In genomic region chr2:52982502-52982901, GRCm38 (mm10) we compare ENCODE assay signal across 17 mouse cellular contexts.
"Had no signal": no experiment of that assay in that cellular context is flagged by ENCODE, and none has a peak within 500 bp of the region (broad histone marks: within the 10 kb centered on the region; RNA-seq: fewer than 3 reads in every experiment).

No protein-coding gene starts in this region.

- H3K9me3 ChIP-seq: neural tube, embryonic 12.5 days; neural tube, embryonic 13.5 days; neural tube, embryonic 15.5 days; stomach, embryonic 15.5 days had no signal

- H3K27ac ChIP-seq: neural tube, embryonic 12.5 days; neural tube, embryonic 13.5 days; neural tube, embryonic 15.5 days; stomach, embryonic 15.5 days; stomach, postnatal 0 days had no signal

- DNase-seq: retina, postnatal 1 day; right cerebral cortex, adult 18-20 months; right cerebral cortex, postnatal 14 days; right cerebral cortex, postnatal 25 days; right cerebral cortex, postnatal 4 days; spleen, adult 18-20 months; thymus, adult 18-20 months; thymus, adult 2 months; thymus, postnatal 14 days; thymus, postnatal 25 days; thymus, postnatal 36 days; thymus, postnatal 4 days had no signal

- H3K36me3 ChIP-seq: neural tube, embryonic 12.5 days; neural tube, embryonic 13.5 days; neural tube, embryonic 15.5 days; stomach, embryonic 15.5 days had no signal

- H3K9ac ChIP-seq: neural tube, embryonic 12.5 days; neural tube, embryonic 13.5 days; neural tube, embryonic 15.5 days; stomach, embryonic 15.5 days had no signal

- H3K4me2 ChIP-seq: neural tube, embryonic 12.5 days; neural tube, embryonic 13.5 days; neural tube, embryonic 15.5 days; stomach, embryonic 15.5 days had no signal

- H3K4me3 ChIP-seq: neural tube, embryonic 12.5 days; neural tube, embryonic 13.5 days; neural tube, embryonic 15.5 days; stomach, embryonic 15.5 days had no signal

- H3K27me3 ChIP-seq: neural tube, embryonic 12.5 days; neural tube, embryonic 13.5 days; neural tube, embryonic 15.5 days; stomach, embryonic 15.5 days had no signal
